Mouse (Mus musculus): ENCODE data around the gene Gnptg.

The Gnptg gene

GRCm38 (mm10) chr17:25239695-25240636 lies at the start of gene Gnptg, which contains the start of gene Tsr3:
Gnptg (minus strand) TSS chr17:25240124.
Tsr3 (plus strand) TSS chr17:25240170.
- DNase-seq (ENCODE audit: extremely low read depth, insufficient read length, low spot score), result peak; percentile 86

DNA sequence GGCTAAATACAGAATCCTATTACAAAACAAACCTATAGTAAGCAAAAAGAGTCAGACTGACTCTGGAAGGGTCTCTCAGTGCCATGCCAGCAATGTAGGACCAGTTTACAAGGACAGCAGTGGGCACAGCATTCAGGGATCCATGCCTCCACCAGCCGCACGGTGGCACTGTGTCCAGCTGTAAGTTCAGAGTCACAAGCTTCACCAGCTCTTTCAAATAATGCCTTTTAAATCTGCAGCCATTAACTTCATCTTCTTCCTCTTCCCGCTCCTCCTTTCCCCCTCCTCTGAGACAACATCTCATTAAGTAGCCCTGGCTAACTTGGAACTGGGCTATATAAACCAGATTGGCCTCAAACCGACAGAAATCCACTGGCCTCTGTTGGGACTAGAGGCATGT lies 48.9 kb upstream of the Gnptg start:
- DNase-seq (ENCODE audit: extremely low read depth, insufficient read length, low spot score), result peak; percentile 35

DNA sequence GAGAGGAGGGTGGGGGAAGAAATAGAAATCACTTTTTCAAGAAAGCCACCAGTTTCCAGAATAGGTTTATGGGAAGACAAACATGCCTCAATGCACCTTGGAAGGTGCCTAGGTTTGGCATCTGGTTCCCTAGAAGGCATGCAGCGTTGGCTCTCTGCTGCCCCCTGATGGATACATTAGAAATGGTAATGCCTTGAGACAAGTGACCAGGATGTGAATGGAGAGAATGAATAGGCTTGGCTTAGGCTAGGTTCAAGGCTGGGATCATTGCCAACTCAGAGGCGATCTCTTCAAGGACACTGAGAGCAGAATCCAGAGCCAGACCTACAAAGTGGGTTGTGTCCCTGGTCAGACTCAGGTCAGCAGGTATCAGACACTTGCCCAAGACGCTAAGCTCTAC lies 45.1 kb upstream of the Gnptg start:
- peak; percentile 32 for DNase-seq (ENCODE audit: extremely low read depth, insufficient read length, low spot score)

- DNase-seq (ENCODE audit: extremely low read depth, insufficient read length, low spot score), result peak; percentile 60
Measured at GRCm38 (mm10) chr17:25282133-25282532, 42.2 kb upstream of the Gnptg start.

GRCm38 (mm10) chr17:25275833-25276232 lies 35.9 kb upstream of the Gnptg start:
- DNase-seq (ENCODE audit: extremely low read depth, insufficient read length, low spot score), result no peak

GRCm38 (mm10) chr17:25274571-25275346 lies 34.8 kb upstream of the Gnptg start, which contains the start of gene Ube2i:
Ube2i (minus strand) TSS chr17:25274622.
- DNase-seq (ENCODE audit: extremely low read depth, insufficient read length, low spot score), result no peak

DNA sequence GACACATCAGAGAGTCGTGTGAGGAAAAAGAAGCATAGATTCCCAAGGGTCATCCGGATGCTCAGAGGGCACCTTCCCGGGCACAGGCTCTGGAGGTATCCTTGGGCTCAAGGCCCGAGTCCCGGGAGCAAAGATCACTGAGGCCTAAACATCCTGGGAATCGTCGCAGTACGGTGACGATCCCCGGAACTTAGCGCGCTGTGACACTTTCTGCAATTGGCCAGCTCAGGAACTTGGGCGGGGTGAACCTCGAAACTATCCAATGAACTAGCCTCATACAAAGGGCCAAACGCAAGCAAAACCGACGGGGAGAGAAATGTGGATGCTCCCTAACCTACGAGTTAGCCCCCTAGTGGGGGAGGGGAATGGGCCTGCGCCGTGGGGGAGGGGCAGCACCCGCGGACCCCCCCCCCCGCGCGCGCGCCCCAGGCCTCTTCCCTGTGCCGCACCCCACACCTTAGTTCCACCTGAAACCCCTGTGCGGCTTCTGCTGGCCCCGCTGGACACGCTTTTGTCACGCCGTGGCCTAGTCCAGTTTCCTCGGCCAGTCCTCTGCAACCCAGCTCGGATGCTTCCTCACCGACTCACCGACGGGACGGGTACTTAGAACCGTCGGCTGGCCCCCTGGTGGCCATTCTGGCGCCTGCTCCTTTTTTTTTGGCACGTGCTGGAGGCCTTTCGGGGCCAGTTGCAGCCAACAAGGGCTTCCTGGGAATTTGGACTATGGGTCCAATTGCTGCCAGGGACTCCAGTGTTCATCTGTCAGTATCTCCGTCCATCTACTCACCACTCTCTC lies 34.0 kb upstream of the Gnptg start:
- peak; percentile 92 for DNase-seq (ENCODE audit: extremely low read depth, insufficient read length, low spot score)

- peak; percentile 95 for DNase-seq (ENCODE audit: extremely low read depth, insufficient read length, low spot score)
Measured at GRCm38 (mm10) chr17:25272951-25273705, 33.2 kb upstream of the Gnptg start.

- DNase-seq (ENCODE audit: extremely low read depth, insufficient read length, low spot score), result no peak
Measured at GRCm38 (mm10) chr17:25272326-25272725, 32.4 kb upstream of the Gnptg start.

- DNase-seq (ENCODE audit: extremely low read depth, insufficient read length, low spot score), result no peak
Measured at GRCm38 (mm10) chr17:25270795-25271335, 30.9 kb upstream of the Gnptg start.

DNA sequence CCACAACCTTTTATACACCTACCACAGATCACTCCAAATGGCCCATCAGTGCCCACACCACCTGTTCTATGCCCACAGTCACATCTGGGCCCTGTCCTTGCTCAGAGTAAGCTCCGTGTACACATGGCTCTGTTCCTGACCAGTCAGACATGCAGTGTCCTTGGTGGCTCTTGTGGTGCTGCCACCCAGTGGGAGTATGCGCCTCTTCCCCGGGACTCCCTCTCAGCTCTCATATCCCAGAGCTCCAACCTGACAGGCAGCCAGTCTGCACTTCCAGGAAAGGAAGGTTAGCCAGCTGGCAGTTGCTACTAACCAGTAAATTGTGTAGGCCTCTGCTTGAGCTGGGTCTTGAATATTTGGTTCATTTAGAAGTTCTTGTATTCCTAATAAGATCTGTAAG lies 24.5 kb upstream of the Gnptg start:
- DNase-seq (ENCODE audit: extremely low read depth, insufficient read length, low spot score), result no peak

GRCm38 (mm10) chr17:25257804-25258261 lies 17.9 kb upstream of the Gnptg start:
- no peak for DNase-seq (ENCODE audit: extremely low read depth, insufficient read length, low spot score)

DNA sequence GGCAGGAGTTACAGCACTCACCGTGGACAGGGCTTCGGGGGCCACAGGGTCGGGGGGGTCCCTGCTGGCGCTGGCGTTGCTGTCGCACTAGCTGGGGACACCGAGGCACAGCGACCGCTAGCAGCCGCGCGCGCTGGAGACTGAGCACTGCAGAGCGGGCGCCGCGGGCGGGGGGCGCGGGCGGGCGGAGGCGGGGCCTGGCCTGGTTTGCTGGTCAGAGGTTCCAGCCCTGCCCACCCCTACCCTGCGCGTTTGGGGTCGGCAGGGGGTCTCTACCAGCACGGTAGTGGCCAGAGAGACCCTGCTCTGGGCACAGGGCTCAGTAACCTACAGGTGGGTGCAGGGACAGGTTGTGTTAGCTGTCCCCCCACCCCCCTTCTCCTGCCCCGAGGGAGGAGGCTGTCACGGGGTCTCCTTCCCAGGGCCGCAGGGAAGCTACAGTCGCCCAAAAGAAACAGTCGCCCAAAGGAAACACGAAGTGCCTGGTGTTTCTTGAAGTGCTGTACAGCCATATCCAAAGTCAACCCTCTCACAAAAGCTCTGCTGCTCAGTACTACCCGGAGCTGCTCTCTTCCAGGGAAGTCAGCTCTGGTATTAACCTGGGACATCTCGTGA lies 16.3 kb upstream of the Gnptg start, which contains the start of gene Baiap3:
Gene Baiap3, minus strand, starts transcription at position 225 of the 615 bp plus-strand sequence.
- no peak for DNase-seq (ENCODE audit: extremely low read depth, insufficient read length, low spot score)

DNA sequence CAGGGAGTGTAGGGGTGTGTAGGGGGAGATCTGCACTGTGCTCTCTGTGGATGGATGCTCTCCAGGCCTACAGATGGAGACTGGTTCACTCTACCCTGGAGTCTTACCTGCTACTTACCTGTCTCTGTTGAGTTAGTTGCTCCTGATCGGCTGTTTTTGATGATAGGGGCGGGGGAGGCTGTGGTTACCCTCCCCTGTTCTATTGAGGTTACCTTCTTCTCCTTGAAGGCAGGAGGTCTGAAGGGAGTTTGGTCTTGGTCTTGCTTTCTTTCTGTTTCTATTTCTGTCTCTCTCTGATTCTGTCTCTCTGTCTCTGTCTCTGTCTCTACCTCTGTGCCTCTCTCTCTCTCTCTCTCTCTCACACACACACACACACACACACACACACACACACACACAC lies 15.2 kb upstream of the Gnptg start:
- DNase-seq (ENCODE audit: extremely low read depth, insufficient read length, low spot score), result no peak

DNA sequence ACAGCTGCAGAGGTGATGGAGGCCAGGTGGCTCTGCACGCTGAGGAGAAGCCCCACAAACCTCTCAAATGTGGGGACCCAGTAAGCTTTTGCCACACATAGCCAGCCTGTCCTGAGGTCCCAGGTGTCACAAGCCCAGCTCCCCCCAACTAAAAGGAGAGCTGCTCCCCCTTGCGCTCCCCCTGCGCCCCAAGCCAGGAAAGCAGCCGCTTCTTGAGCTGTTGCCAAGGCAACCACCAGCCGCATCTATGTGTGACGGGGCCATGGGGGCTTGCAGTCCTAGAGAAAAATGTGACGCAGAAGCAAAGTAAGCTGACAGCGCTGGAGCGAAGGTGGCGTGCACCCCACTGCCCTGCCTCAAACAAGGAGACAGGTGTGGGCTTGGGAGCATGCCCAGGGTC lies 13.8 kb upstream of the Gnptg start:
- DNase-seq (ENCODE audit: extremely low read depth, insufficient read length, low spot score), result no peak

GRCm38 (mm10) chr17:25252643-25253042 lies 12.7 kb upstream of the Gnptg start:
- DNase-seq (ENCODE audit: extremely low read depth, insufficient read length, low spot score), result no peak

DNA sequence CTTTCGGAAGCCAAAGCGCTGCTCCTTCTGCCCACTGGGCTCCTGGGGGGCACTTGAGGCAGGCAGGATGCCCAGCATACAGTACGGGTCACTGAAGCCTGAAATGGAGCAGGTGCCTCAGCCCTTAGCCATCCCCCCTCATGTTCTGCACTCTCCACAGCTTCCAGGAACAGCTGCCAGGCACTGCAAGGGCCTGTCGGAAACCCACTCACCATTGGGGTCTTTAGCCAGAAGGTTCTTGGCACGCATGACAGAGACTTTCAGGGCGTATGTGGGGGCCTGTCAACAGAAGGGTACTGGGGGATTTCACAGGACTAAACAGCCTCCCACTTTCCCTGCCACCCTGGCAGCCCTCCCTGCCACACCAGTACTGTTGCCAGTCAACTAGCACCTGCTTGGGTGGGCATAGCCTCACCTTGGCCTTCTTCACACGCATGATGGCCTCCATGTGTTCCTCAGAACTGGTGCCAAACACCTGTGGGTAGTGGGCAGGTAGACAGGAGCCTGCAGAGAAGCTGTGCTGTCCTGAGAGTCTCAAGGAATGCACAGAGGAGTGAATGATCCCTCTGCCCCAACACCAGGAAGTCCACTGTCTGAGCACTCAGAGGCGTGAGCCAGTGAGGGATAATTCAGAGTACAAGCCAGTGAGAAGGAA lies 10.4 kb upstream of the Gnptg start:
- no peak for DNase-seq (ENCODE audit: extremely low read depth, insufficient read length, low spot score)

DNA sequence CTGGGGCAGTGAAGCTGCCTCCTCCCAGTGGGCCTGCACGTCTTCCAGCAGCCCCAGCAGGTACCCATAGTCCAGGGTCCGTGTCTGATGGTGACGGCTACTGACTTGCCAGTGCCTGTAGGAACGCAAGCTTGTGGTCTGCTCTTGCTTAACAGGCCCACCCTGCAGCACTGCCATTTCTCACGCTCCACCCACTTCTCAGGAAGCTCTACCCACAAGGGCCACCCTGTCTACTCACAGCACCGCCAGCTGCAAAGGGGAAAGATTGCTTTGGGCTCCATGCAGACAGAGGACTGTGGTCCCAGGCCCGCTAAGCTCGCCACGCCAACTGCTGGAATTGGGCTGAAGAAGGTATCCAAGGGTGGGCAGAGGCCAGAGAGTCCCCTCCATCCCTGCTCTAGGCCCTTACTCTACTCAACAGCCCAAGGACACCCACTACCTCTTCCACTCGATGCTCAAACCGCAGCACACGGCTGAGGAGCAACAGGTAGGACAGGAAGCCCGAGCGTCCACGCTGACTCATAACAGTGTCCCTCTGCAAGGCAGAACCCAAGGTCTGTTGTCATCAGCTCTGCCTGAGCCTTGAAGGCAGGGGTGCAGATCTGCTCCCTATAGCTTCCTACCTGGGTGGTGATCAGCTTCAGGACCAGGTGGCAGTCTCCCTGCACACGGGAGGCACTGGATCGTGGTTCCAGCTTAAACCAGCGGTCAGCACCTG lies 8.3 kb upstream of the Gnptg start:
- no peak for DNase-seq (ENCODE audit: extremely low read depth, insufficient read length, low spot score)

Data from 3134 (cell line).